ENCODE assay signal across 17 mouse cellular contexts in genomic region chrX:164951858-164952576, GRCm38 (mm10). TPM values are rescaled to one million over a fixed set of nuclear protein-coding genes. Genes with fewer than 3 reads are reported as not detected.
A peak's percentile ranks its signal among the peaks of the same experiment; 100 is the strongest.
DNase-seq lines count a peak whose midpoint lies in the region; ATAC-seq and TF ChIP-seq lines count a peak whose summit lies in the region.
"Had no signal": no experiment of that assay in that cellular context is flagged by ENCODE, and none has a peak within 500 bp of the region (broad histone marks: within the 10 kb centered on the region; RNA-seq: fewer than 3 reads in every experiment).

No protein-coding gene starts in this region.

- no peaks in the 10 kb centered on the region for H3K4me1 ChIP-seq in kidney, embryonic 14.5 days (ENCODE audit: control insufficient read depth, insufficient read depth, low read length)
- H3K4me1 ChIP-seq in kidney, adult 2 months (ENCODE audit: control insufficient read depth, insufficient read depth, low read length), result no peaks in the 10 kb centered on the region
- H3K4me1 ChIP-seq in lung, embryonic 15.5 days, result no peaks in the 10 kb centered on the region
- H3K4me1 ChIP-seq: embryonic facial prominence, embryonic 13.5 days; forebrain, embryonic 15.5 days had no signal

- H3K36me3 ChIP-seq in kidney, embryonic 14.5 days (ENCODE audit: control insufficient read depth, insufficient read depth, low read length), result no peaks in the 10 kb centered on the region
- no peaks in the 10 kb centered on the region for H3K36me3 ChIP-seq in kidney, adult 2 months (ENCODE audit: control insufficient read depth, insufficient read depth, low read length)
- no peaks in the 10 kb centered on the region for H3K36me3 ChIP-seq in lung, embryonic 15.5 days
- H3K36me3 ChIP-seq: forebrain, embryonic 15.5 days had no signal

- no peaks in the 10 kb centered on the region for H3K9me3 ChIP-seq in kidney, embryonic 14.5 days (ENCODE audit: control insufficient read depth, low read length)
- no peaks in the 10 kb centered on the region for H3K9me3 ChIP-seq in lung, embryonic 15.5 days
- H3K9me3 ChIP-seq: embryonic facial prominence, embryonic 13.5 days; forebrain, embryonic 15.5 days had no signal

- no peak overlapping the region for H3K27ac ChIP-seq in kidney, embryonic 14.5 days (ENCODE audit: low read depth, low read length)
- H3K27ac ChIP-seq in kidney, adult 2 months (ENCODE audit: insufficient read depth, low read depth, low read length), result 0 out of 2 replicates have a peak overlapping the region, but pooled peaks have one; percentile 46
- no peak overlapping the region for H3K27ac ChIP-seq in lung, embryonic 15.5 days
- H3K27ac ChIP-seq: embryonic facial prominence, embryonic 13.5 days; macrophage had no signal

- H3K9ac ChIP-seq in kidney, embryonic 14.5 days (ENCODE audit: low read depth, low read length), result no peak overlapping the region
- H3K9ac ChIP-seq in lung, embryonic 15.5 days, result no peak overlapping the region
- H3K9ac ChIP-seq: embryonic facial prominence, embryonic 13.5 days; forebrain, embryonic 15.5 days had no signal

- no peaks in the 10 kb centered on the region for H3K27me3 ChIP-seq in kidney, embryonic 14.5 days (ENCODE audit: control insufficient read depth, insufficient read depth, low read length)
- H3K27me3 ChIP-seq in kidney, adult 2 months (replicated peaks; ENCODE audit: control insufficient read depth, insufficient read depth, low read length), result no peaks in the 10 kb centered on the region
- no peaks in the 10 kb centered on the region for H3K27me3 ChIP-seq in lung, embryonic 15.5 days
- H3K27me3 ChIP-seq: forebrain, embryonic 15.5 days had no signal

- no peak overlapping the region for H3K4me3 ChIP-seq in kidney, embryonic 14.5 days (ENCODE audit: low read length)
- H3K4me3 ChIP-seq in kidney, adult 2 months (ENCODE audit: insufficient read depth, low read depth, low read length), result no peak overlapping the region
- no peak overlapping the region for H3K4me3 ChIP-seq in lung, embryonic 15.5 days
- H3K4me3 ChIP-seq: embryonic facial prominence, embryonic 13.5 days; forebrain, embryonic 15.5 days had no signal

- 57% methylated on average over 11 of the region's 11 CpGs for WGBS in kidney, embryonic 14.5 days
- WGBS in kidney, adult 2 months, result 46% methylated on average over 11 of the region's 11 CpGs
- WGBS in lung, embryonic 15.5 days, result 59% methylated on average over 11 of the region's 11 CpGs

- TF ChIP-seq POLR2A in kidney, adult 2 months (IDR thresholded peaks at IDR 0.05; ENCODE audit: low read depth, low read length), result no peak

- peak; percentile 21 for DNase-seq in kidney, adult 11 months
- DNase-seq in embryo, embryonic 11 days, result peak; percentile 1
- DNase-seq in kidney, adult 2 months, result peak; percentile 51
- DNase-seq in urinary bladder, postnatal 25 days (ENCODE audit: low spot score), result no peak
- DNase-seq in right cerebral cortex, postnatal 10 days (ENCODE audit: low spot score in 2 of 2), result no peak
- no peak for DNase-seq in gastrocnemius, adult 8-10 months (ENCODE audit: low spot score in 2 of 2)
- DNase-seq: adrenal gland, postnatal 14 days; cerebellum, adult 2 months; thymus, postnatal 36 days had no signal

- no peak for ATAC-seq in kidney, embryonic 14.5 days (ENCODE audit: low FRiP score, low TSS enrichment)
- ATAC-seq in lung, embryonic 15.5 days (ENCODE audit: borderline replicate concordance, extremely low read depth, low FRiP score, low TSS enrichment), result 0 out of 2 replicates have a peak, but pooled peaks have one; percentile 65
- ATAC-seq: forebrain, embryonic 15.5 days had no signal

- TF ChIP-seq CTCF in kidney, adult 2 months (conservative IDR thresholded peaks at IDR 0.05; ENCODE audit: insufficient read depth, insufficient read length, low read depth, low read length), result no peak

- H3K4me2 ChIP-seq in kidney, embryonic 14.5 days (replicated peaks; ENCODE audit: low read depth, low read length), result no peak overlapping the region
- no peak overlapping the region for H3K4me2 ChIP-seq in lung, embryonic 15.5 days
- H3K4me2 ChIP-seq: embryonic facial prominence, embryonic 13.5 days; forebrain, embryonic 15.5 days had no signal

RNA-seq across cellular contexts. Expression of gene Mospd2, which starts 28.2 kb away (rescaled TPM):
- polyA plus RNA-seq in kidney, embryonic 14.5 days (2014; fragmentation: Nextera tagmentation; extraction: Ambion mirVana), result 16.7 and 22.4 TPM in 2 replicates
- polyA plus RNA-seq in kidney, adult 2 months (2012; rRNA removed), result 6.0 and 6.6 TPM in 2 replicates
- 20.0 and 20.6 TPM in 2 replicates for polyA plus RNA-seq in lung, embryonic 15.5 days (2015; fragmentation: Nextera tagmentation; extraction: Ambion mirVana)
- total RNA-seq in gastrocnemius, adult 8-10 months (2022), result 1 to 10 TPM; 4.6 to 7.8 (median 6.1) TPM

RNA-seq across cellular contexts. Expression of gene Fancb, which starts 28.4 kb away (rescaled TPM):
- polyA plus RNA-seq in kidney, embryonic 14.5 days (2014; fragmentation: Nextera tagmentation; extraction: Ambion mirVana), result 9.7 and 12.2 TPM in 2 replicates
- polyA plus RNA-seq in kidney, adult 2 months (2012; rRNA removed), result 0.29 and 0.38 TPM in 2 replicates
- polyA plus RNA-seq in lung, embryonic 15.5 days (2015; fragmentation: Nextera tagmentation; extraction: Ambion mirVana), result 12.4 and 12.7 TPM in 2 replicates
- total RNA-seq in gastrocnemius, adult 8-10 months (2022), result 1 to 10 TPM in 1 of 4 experiments, under 1 TPM in 3; 0.56 to 1.0 (median 0.71) TPM

RNA-seq across cellular contexts. Expression of gene Gm17604, which starts 52.6 kb away (rescaled TPM):
- polyA plus RNA-seq in kidney, embryonic 14.5 days (2014; fragmentation: Nextera tagmentation; extraction: Ambion mirVana), result not detected in 2 replicates
- not detected in 2 replicates for polyA plus RNA-seq in kidney, adult 2 months (2012; rRNA removed)
- polyA plus RNA-seq in lung, embryonic 15.5 days (2015; fragmentation: Nextera tagmentation; extraction: Ambion mirVana), result not detected in 2 replicates
- total RNA-seq in gastrocnemius, adult 8-10 months (2022), result not detected
- total RNA-seq: adrenal gland, postnatal 14 days; left cerebral cortex, postnatal 14 days had no signal
- polyA plus RNA-seq: cerebellum, adult 2 months; embryonic facial prominence, embryonic 13.5 days; forebrain, embryonic 15.5 days; heart, embryonic 14.5 days; macrophage; stomach, embryonic 14.5 days had no signal

Comparison
In these comparisons a context has a peak if more than half of its experiments do, and no peak if none do; other contexts are left out.
1. DNase-seq: peak in kidney, adult 11 months (single experiment), embryo, embryonic 11 days (single experiment) and kidney, adult 2 months (single experiment); none in urinary bladder, postnatal 25 days (single experiment), right cerebral cortex, postnatal 10 days (0 of 2) and gastrocnemius, adult 8-10 months (0 of 2).